Mouse (Mus musculus) kidney, embryonic 16.5 days (tissue): ENCODE measurements around the gene Zfp292. TPM values are rescaled to one million over a fixed set of nuclear protein-coding genes. Genes with fewer than 3 reads are reported as not detected.

Experiments used
- ATAC-seq: fragments of 200-750 bp; cut with Nextera tagmentation; 2 replicates; pipeline ENCODE4 v1.8.0; 2017; ENCODE audit warnings: moderate TSS enrichment; ENCODE audit not compliant: low FRiP score, low TSS enrichment
- H3K27ac ChIP-seq: fragments of 300-500 bp; sonication (generic); 2 replicates; pipeline ENCODE4 v1.5.1; 2014; ENCODE audit warnings: low read length
- H3K27me3 ChIP-seq: fragments of 300-500 bp; sonication (generic); 2 replicates; pipeline ENCODE4 v1.6.1; 2014; ENCODE audit warnings: low read length, control low read depth, mixed read lengths; ENCODE audit not compliant: insufficient read depth
- H3K36me3 ChIP-seq: fragments of 300-500 bp; sonication (generic); 2 replicates; pipeline ENCODE4 v1.6.1; 2014; ENCODE audit warnings: low read length, control low read depth, mixed read lengths; ENCODE audit not compliant: insufficient read depth
- H3K4me1 ChIP-seq: fragments of 300-500 bp; sonication (generic); 2 replicates; pipeline ENCODE4 v1.6.1; 2014; ENCODE audit warnings: low read length, control low read depth, mixed read lengths; ENCODE audit not compliant: insufficient read depth
- H3K4me2 ChIP-seq: fragments of 300-500 bp; sonication (generic); replicated peaks from 2 replicates; pipeline ENCODE4 v1.6.1; 2014; ENCODE audit warnings: low read depth, low read length
- H3K4me3 ChIP-seq: fragments of 300-500 bp; sonication (generic); 2 replicates; pipeline ENCODE4 v1.5.1; 2014; ENCODE audit warnings: mild to moderate bottlenecking, low read length
- H3K9ac ChIP-seq: fragments of 300-500 bp; sonication (generic); replicated peaks from 2 replicates; pipeline ENCODE4 v1.6.1; 2014; ENCODE audit warnings: low read length
- H3K9me3 ChIP-seq: fragments of 300-500 bp; sonication (generic); 2 replicates; pipeline ENCODE4 v1.6.1; 2016; ENCODE audit warnings: low read length, control low read depth
- WGBS: fragments of 180-500 bp; shearing (Covaris S2); extraction: QIAGEN DNeasy Blood & Tissue Kit; methylation state at CpG from one replicate; pipeline ENCODE4 v1.1.7; 2014; 5-methylcytosine and 5-hydroxymethylcytosine counted together
- polyA plus RNA-seq: library from polyadenylated mRNA; unstranded; fragments of >200 nt; fragmentation: Nextera tagmentation; extraction: Ambion mirVana; gene quantifications from 2 replicates; pipeline ENCODE4 v1.2.1, GENCODE M21; 2015

Zfp292 gene
- polyA plus RNA-seq, 1 experiment from 2014 or later, result 17.0 TPM

DNA sequence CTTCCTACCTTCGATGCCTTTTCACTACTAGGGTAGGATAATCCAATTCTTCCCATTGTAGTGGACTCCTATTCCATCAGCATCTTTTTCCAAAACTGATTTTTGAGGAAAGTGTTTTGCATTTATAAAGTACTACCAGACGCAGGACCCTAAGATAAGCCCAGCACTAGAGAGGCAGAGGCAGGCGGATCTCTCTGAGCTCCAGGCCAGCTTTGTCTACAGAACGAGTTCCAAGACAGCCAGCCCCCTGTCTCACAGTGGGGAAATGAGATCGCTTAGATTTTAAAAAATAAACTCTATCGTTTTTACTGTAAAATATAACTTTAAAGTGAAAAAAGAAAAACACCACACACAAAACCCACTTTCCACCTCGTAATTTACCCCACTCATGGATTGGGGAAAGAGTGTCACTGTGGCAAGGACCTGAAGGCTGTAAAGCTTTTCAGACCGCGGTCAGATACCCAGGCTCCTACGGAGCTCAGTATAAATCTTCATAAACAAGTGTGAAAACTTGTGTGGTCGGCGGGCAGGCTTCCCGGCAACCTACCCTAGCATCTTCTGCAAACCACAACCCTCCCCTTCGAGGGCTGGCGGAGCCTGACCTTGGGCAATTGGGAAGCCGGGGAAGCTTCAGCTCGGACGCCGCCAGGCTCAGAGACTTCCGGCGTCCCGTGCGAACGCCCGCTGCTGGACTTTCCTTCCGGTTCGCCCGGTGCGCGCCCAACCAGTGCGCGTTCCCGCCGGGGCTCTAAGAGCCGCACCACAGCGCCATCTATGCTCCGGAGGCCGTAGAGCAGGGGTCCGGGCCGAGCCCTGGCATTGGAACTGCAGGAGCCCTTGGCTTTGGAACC, 104.9 kb downstream of the Zfp292 start, which contains the start of gene Smim8:
Smim8 (minus strand) TSS at position 747 of the 851 bp plus-strand sequence.
- H3K9me3 ChIP-seq, result peaks cover 3% of the 10 kb centered on the region; the same call in 1 of the 2 replicates
- H3K36me3 ChIP-seq, result no peaks in the 10 kb centered on the region
- 0 out of 2 replicates have a peak, but pooled peaks cover 3% of the 10 kb centered on the region for H3K4me1 ChIP-seq
- no peaks in the 10 kb centered on the region for H3K27me3 ChIP-seq
- H3K4me3 ChIP-seq, result peak within 1 kb of the TSS; percentile 85
- WGBS, result 5% methylated on average over 40 of the region's 40 CpGs
- H3K27ac ChIP-seq, result peak within 1 kb of the TSS; percentile 85
- peak; percentile 96 for ATAC-seq
- H3K9ac ChIP-seq, result peak within 1 kb of the TSS; percentile 94
- peak within 1 kb of the TSS; percentile 77 for H3K4me2 ChIP-seq

DNA sequence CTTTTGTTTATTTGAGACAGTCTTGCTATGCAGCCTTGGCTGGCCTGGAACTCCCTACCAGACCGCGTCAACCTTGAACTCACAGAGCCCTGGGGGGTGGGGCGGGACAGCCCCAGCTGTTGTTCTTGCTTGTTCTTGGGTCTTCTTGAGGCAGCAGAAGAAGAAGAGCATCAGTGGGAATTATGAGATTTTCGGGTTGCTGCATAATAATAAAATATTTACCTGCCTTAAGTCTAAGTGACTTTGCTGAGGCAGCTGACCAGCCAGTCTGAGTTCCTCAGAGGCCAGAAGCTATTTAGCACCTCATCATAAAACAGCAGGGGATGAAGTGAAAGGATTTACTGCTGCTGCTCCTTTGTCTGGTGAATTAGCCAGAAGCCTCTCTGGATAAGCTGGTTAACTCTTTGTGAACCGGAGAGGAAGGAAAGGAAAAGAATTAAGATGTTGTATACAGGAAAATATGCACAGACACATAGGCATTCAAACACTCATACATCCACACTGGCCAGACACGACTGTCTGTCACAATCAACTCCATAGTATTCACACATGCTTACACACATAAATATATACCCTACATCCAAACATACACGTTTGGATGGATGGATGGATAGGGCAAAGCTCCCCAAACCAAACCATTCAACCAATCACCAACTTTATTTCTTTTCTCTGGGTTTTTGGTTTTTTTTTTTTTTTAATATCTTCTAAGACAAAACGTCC, 110.9 kb downstream of the Zfp292 start:
- 15% methylated on average over 8 of the region's 8 CpGs for WGBS
- Histone ChIP-seq H3K27me3 (no peaks in the 10 kb centered on the region), H3K9ac (no peak overlapping the region), H3K27ac (no peak overlapping the region), H3K4me3 (no peak overlapping the region), H3K9me3 (no peaks in the 10 kb centered on the region), H3K36me3 (peaks cover 16% of the 10 kb centered on the region), H3K4me2 (no peak overlapping the region), H3K4me1 (no peaks in the 10 kb centered on the region)
- ATAC-seq, result no peak

DNA sequence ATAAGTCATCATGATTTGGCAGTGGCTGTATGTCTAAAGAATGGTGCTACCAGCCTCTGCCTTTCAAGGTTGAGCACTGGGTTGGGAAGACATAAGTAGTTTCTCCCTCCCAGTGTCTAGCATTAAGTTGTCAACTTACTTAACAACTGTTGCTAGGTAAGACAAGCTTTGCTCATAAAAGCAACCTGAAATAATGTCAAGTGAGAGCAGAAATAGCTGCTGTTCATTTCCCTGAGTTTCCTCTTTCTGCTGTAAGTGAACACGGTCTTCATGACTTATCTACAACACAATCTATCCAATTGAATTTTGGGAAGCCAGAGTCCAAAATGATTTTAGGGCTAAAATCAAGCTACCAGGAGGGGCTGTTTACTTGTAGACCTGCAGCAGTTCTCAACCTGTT, 126.6 kb downstream of the Zfp292 start, which contains the start of gene Gm136:
Gm136 (minus strand) TSS at position 101 of the 400 bp plus-strand sequence.
- no peak for ATAC-seq
- Histone ChIP-seq H3K36me3 (no peaks in the 10 kb centered on the region), H3K9ac (no peak within 1 kb of the TSS), H3K27me3 (no peaks in the 10 kb centered on the region), H3K4me2 (no peak within 1 kb of the TSS), H3K27ac (no peak within 1 kb of the TSS), H3K4me1 (no peaks in the 10 kb centered on the region), H3K4me3 (no peak within 1 kb of the TSS), H3K9me3 (no peaks in the 10 kb centered on the region)
- WGBS, result 74% methylated on average over 1 of the region's 1 CpGs

Other genes starting within 250 kb of the Zfp292 start
- gene Slc35a1, start 195.5 kb downstream of the Zfp292 start, polyA plus RNA-seq, result 76.3 and 81.1 TPM in 2 replicates
- 1.5 and 1.7 TPM in 2 replicates for gene Cfap206, start 152.8 kb downstream of the Zfp292 start, polyA plus RNA-seq
- not detected in 2 replicates for gene Gm136, start 126.7 kb downstream of the Zfp292 start, polyA plus RNA-seq
- 44.0 and 44.4 TPM in 2 replicates for gene Smim8, start 104.5 kb downstream of the Zfp292 start, polyA plus RNA-seq
- not detected in 2 replicates for gene Cga, start 10.8 kb upstream of the Zfp292 start, polyA plus RNA-seq